Mouse (Mus musculus): ENCODE measurements around the gene Actrt2.

DNA sequence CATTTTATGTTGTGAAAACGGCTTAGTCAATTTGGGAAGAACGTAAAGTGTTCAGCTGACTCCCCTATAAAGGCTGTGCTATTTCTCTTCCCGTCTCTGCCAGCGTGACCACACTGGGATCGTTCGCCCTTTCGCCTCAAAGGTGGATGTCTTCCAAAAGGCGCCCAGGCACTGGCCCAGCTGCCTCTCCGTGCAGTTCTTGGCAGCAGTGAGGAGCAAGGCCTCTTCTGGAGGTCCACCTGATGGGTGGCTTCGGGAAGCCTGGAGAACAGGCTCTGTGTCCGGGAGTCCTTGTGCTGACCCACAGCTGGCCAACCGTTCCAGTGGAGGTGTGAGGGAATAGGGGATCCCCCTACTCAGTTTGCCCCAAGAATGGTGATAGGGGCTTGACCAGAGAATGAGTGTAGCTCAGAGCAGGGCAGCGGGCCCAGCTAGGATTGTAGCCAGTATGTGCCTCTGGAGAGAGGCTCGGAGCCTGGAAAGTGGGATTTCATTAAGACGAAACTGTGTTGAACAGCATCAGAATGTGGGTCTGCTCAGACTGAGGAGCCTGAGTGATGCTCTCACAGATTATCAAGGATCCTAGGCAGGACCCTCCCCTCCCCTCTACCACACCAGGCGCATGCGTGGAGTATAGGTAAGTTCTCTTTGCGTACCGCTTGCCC lies 18.5 kb downstream of the Actrt2 start:
- TF ChIP-seq POLR2A (IDR thresholded peaks at IDR 0.05; ENCODE audit: low read depth, low read length) (no peak), CTCF (IDR thresholded peaks at IDR 0.05; ENCODE audit: extremely low read depth, insufficient read length, insufficient replicate concordance, low read depth, low read length) (no peak)
